ENCODE assay signal across 10 mouse cellular contexts in genomic region chr4:135569201-135569600, GRCm38 (mm10). TPM values are rescaled to one million over a fixed set of nuclear protein-coding genes. Genes with fewer than 3 reads are reported as not detected.
DNase-seq lines count a peak whose midpoint lies in the region; ATAC-seq and TF ChIP-seq lines count a peak whose summit lies in the region.
"Had no signal": no experiment of that assay in that cellular context is flagged by ENCODE, and none has a peak within 500 bp of the region (broad histone marks: within the 10 kb centered on the region; RNA-seq: fewer than 3 reads in every experiment).

No protein-coding gene starts in this region.

- no peaks in the 10 kb centered on the region for H3K79me2 ChIP-seq in liver, adult 2 months (ENCODE audit: control insufficient read depth, insufficient read depth, low read length)

- no peak overlapping the region for H3K4me3 ChIP-seq in liver, adult 2 months (ENCODE audit: insufficient read depth, low read depth, low read length)
- no peak overlapping the region for H3K4me3 ChIP-seq in embryonic facial prominence, embryonic 12.5 days
- H3K4me3 ChIP-seq in kidney, embryonic 15.5 days (replicated peaks) = no peak overlapping the region
- peak overlapping the region; percentile 40 for H3K4me3 ChIP-seq in stomach, embryonic 15.5 days (replicated peaks)

- TF ChIP-seq CTCF in liver, adult 2 months (IDR thresholded peaks at IDR 0.05; ENCODE audit: low read depth, low read length) = no peak

- peaks cover 11% of the 10 kb centered on the region; the same call in 1 of the 2 replicates for H3K27me3 ChIP-seq in liver, adult 2 months (ENCODE audit: control insufficient read depth, insufficient read depth, low read length)
- peaks cover 52% of the 10 kb centered on the region for H3K27me3 ChIP-seq in embryonic facial prominence, embryonic 12.5 days
- peaks cover 76% of the 10 kb centered on the region for H3K27me3 ChIP-seq in kidney, embryonic 15.5 days
- H3K27me3 ChIP-seq in stomach, embryonic 15.5 days (replicated peaks) = peaks cover 30% of the 10 kb centered on the region

- no peak for ATAC-seq in embryonic facial prominence, embryonic 12.5 days (ENCODE audit: insufficient number of reproducible peaks, insufficient read depth, low FRiP score, low TSS enrichment)
- no peak for ATAC-seq in kidney, embryonic 15.5 days (replicated peaks; ENCODE audit: low FRiP score)
- ATAC-seq in stomach, embryonic 15.5 days (ENCODE audit: insufficient read depth, low FRiP score, low read depth) = no peak; the same call in 1 of the 2 replicates
- ATAC-seq: midbrain, embryonic 16.5 days had no signal

- no peak overlapping the region for H3K9ac ChIP-seq in liver, adult 2 months (ENCODE audit: low read depth, low read length)
- H3K9ac ChIP-seq in embryonic facial prominence, embryonic 12.5 days = no peak overlapping the region
- H3K9ac ChIP-seq in kidney, embryonic 15.5 days = no peak overlapping the region
- no peak overlapping the region for H3K9ac ChIP-seq in stomach, embryonic 15.5 days

- 14% methylated on average over 11 of the region's 11 CpGs for WGBS in liver, adult 2 months
- WGBS in embryonic facial prominence, embryonic 12.5 days = 6% methylated on average over 11 of the region's 11 CpGs
- WGBS in kidney, embryonic 15.5 days = 6% methylated on average over 11 of the region's 11 CpGs
- WGBS in stomach, embryonic 15.5 days = 10% methylated on average over 11 of the region's 11 CpGs

- intact Hi-C loops in left cerebral cortex, postnatal 25 days (cut with DNase I) = no loop called here

- peak overlapping the region; percentile 48 for H3K4me2 ChIP-seq in embryonic facial prominence, embryonic 12.5 days (replicated peaks)
- peak overlapping the region; percentile 63 for H3K4me2 ChIP-seq in kidney, embryonic 15.5 days
- H3K4me2 ChIP-seq in stomach, embryonic 15.5 days = peak overlapping the region; percentile 74

- TF ChIP-seq POLR2A in liver, adult 2 months (IDR thresholded peaks at IDR 0.05; ENCODE audit: extremely low read depth, insufficient read depth, low read length) = no peak

- peaks cover 2% of the 10 kb centered on the region; the same call in 1 of the 2 replicates for H3K4me1 ChIP-seq in liver, adult 2 months (ENCODE audit: control insufficient read depth, insufficient read depth, low read length)
- H3K4me1 ChIP-seq in embryonic facial prominence, embryonic 12.5 days = peaks cover 68% of the 10 kb centered on the region
- H3K4me1 ChIP-seq in kidney, embryonic 15.5 days = peaks cover 77% of the 10 kb centered on the region
- peaks cover 66% of the 10 kb centered on the region for H3K4me1 ChIP-seq in stomach, embryonic 15.5 days

- no peak overlapping the region for H3K27ac ChIP-seq in liver, adult 2 months (replicated peaks; ENCODE audit: insufficient read depth, low read depth, low read length)
- no peak overlapping the region for H3K27ac ChIP-seq in embryonic facial prominence, embryonic 12.5 days
- no peak overlapping the region for H3K27ac ChIP-seq in kidney, embryonic 15.5 days
- H3K27ac ChIP-seq in stomach, embryonic 15.5 days = peak overlapping the region; percentile 62; the same call in 1 of the 2 replicates

- DNase-seq in liver, adult 2 months (ENCODE audit: extremely low read depth, low read depth, low spot score) = peak; percentile 35
- no peak for DNase-seq in liver
- no peak for DNase-seq in spleen, postnatal 4 days (ENCODE audit: low spot score in 2 of 2)
- no peak for DNase-seq in left cerebral cortex, postnatal 25 days (ENCODE audit: low spot score in 2 of 2)
- DNase-seq: cerebellum, postnatal 25 days had no signal

- no peaks in the 10 kb centered on the region for H3K36me3 ChIP-seq in liver, adult 2 months (ENCODE audit: control insufficient read depth, insufficient read depth, low read length)
- no peaks in the 10 kb centered on the region for H3K36me3 ChIP-seq in embryonic facial prominence, embryonic 12.5 days
- no peaks in the 10 kb centered on the region for H3K36me3 ChIP-seq in kidney, embryonic 15.5 days
- no peaks in the 10 kb centered on the region for H3K36me3 ChIP-seq in stomach, embryonic 15.5 days

- H3K9me3 ChIP-seq in embryonic facial prominence, embryonic 12.5 days = no peaks in the 10 kb centered on the region
- no peaks in the 10 kb centered on the region for H3K9me3 ChIP-seq in kidney, embryonic 15.5 days (replicated peaks)
- no peaks in the 10 kb centered on the region for H3K9me3 ChIP-seq in stomach, embryonic 15.5 days

RNA-seq across cellular contexts. Expression of gene Grhl3, which starts 4.2 kb away (rescaled TPM):
- total RNA-seq in liver, adult 2 months (2014; rRNA removed) = 0.07 and 0.09 TPM in 2 replicates
- polyA plus RNA-seq in liver, adult 2 months (2012; rRNA removed) = 0.04 and 0.06 TPM in 2 replicates
- polyA plus RNA-seq in embryonic facial prominence, embryonic 12.5 days (2016; fragmentation: Nextera tagmentation; extraction: Ambion mirVana) = 13.2 and 15.4 TPM in 2 replicates
- polyA plus RNA-seq in kidney, embryonic 15.5 days (2015; fragmentation: Nextera tagmentation; extraction: Ambion mirVana) = 2.0 and 3.4 TPM in 2 replicates
- polyA plus RNA-seq in stomach, embryonic 15.5 days (2015; fragmentation: Nextera tagmentation; extraction: Ambion mirVana) = 25.9 and 37.0 TPM in 2 replicates
- 1 to 10 TPM in 1 of 2 experiments, under 1 TPM in 1; 0.69 to 1.5 TPM for total RNA-seq in left cerebral cortex, postnatal 25 days (2021)
- total RNA-seq: granulocyte monocyte progenitor cell, adult 5-6 weeks had no signal
